Mouse (Mus musculus) hindbrain, embryonic 12.5 days (tissue): ENCODE data around the gene Hvcn1. TPM values are rescaled to one million over a fixed set of nuclear protein-coding genes. Genes with fewer than 3 reads are reported as not detected.

Experiments
- ATAC-seq: fragments of 200-750 bp; cut with Nextera tagmentation; 2 replicates; pipeline ENCODE4 v1.8.0; 2017; ENCODE audit warnings: moderate TSS enrichment; ENCODE audit not compliant: low FRiP score
- H3K27ac ChIP-seq: fragments of 300-500 bp; sonication (generic); 2 replicates; pipeline ENCODE4 v1.5.1; 2016; ENCODE audit warnings: mild to moderate bottlenecking
- H3K27me3 ChIP-seq: fragments of 300-500 bp; sonication (generic); 2 replicates; pipeline ENCODE4 v1.6.1; 2016; ENCODE audit warnings: mild to moderate bottlenecking
- H3K36me3 ChIP-seq: fragments of 300-500 bp; sonication (generic); 2 replicates; pipeline ENCODE4 v1.6.1; 2016; ENCODE audit warnings: mild to moderate bottlenecking
- H3K4me1 ChIP-seq: fragments of 300-500 bp; sonication (generic); 2 replicates; pipeline ENCODE4 v1.6.1; 2016
- H3K4me2 ChIP-seq: fragments of 300-500 bp; sonication (generic); replicated peaks from 2 replicates; pipeline ENCODE4 v1.6.1; 2016; ENCODE audit warnings: mild to moderate bottlenecking
- H3K4me3 ChIP-seq: fragments of 300-500 bp; sonication (generic); 2 replicates; pipeline ENCODE4 v1.5.1; 2016; ENCODE audit warnings: mild to moderate bottlenecking
- H3K9ac ChIP-seq: fragments of 300-500 bp; sonication (generic); 2 replicates; pipeline ENCODE4 v1.6.1; 2016; ENCODE audit warnings: mild to moderate bottlenecking, moderate library complexity
- H3K9me3 ChIP-seq: fragments of 300-500 bp; sonication (generic); replicated peaks from 2 replicates; pipeline ENCODE4 v1.6.1; 2016; ENCODE audit warnings: mild to moderate bottlenecking
- WGBS: fragments of 180-500 bp; shearing (Covaris S2); methylation state at CpG from one replicate; pipeline ENCODE4 v1.1.7; 2016; 5-methylcytosine and 5-hydroxymethylcytosine counted together
- polyA plus RNA-seq: library from polyadenylated mRNA; unstranded; fragments of >200 nt; fragmentation: Nextera tagmentation; extraction: Ambion mirVana; gene quantifications from 2 replicates; pipeline ENCODE4 v1.2.1, GENCODE M21; 2016

The Hvcn1 gene
- polyA plus RNA-seq, 1 experiment from 2014 or later = 6.7 TPM

GRCm38 (mm10) chr5:122228772-122229171, 22.2 kb downstream of the Hvcn1 start:
- H3K4me1 ChIP-seq = 0 out of 2 replicates have a peak, but pooled peaks cover 2% of the 10 kb centered on the region
- no peak overlapping the region for H3K4me3 ChIP-seq
- no peak overlapping the region for H3K9ac ChIP-seq
- no peak overlapping the region for H3K27ac ChIP-seq
- no peaks in the 10 kb centered on the region for H3K27me3 ChIP-seq
- no peaks in the 10 kb centered on the region for H3K9me3 ChIP-seq
- no peak overlapping the region for H3K4me2 ChIP-seq
- ATAC-seq = no peak
- 60% methylated on average over 4 of the region's 4 CpGs for WGBS
- H3K36me3 ChIP-seq = no peaks in the 10 kb centered on the region

- Histone ChIP-seq H3K27me3 (no peaks in the 10 kb centered on the region), H3K36me3 (no peaks in the 10 kb centered on the region), H3K27ac (no peak overlapping the region), H3K9me3 (no peaks in the 10 kb centered on the region), H3K9ac (no peak overlapping the region), H3K4me2 (no peak overlapping the region), H3K4me1 (peaks cover 13% of the 10 kb centered on the region), H3K4me3 (no peak overlapping the region)
- ATAC-seq = no peak
- WGBS = 85% methylated on average over 4 of the region's 4 CpGs
These were observed 24.2 kb downstream of the Hvcn1 start for GRCm38 (mm10) chr5:122230816-122231215.

- H3K9ac ChIP-seq = no peak overlapping the region
- no peaks in the 10 kb centered on the region for H3K36me3 ChIP-seq
- H3K9me3 ChIP-seq = no peaks in the 10 kb centered on the region
- 77% methylated on average over 6 of the region's 6 CpGs for WGBS
- H3K27me3 ChIP-seq = no peaks in the 10 kb centered on the region
- peaks cover 15% of the 10 kb centered on the region for H3K4me1 ChIP-seq
- H3K4me2 ChIP-seq = no peak overlapping the region
- no peak overlapping the region for H3K27ac ChIP-seq
- H3K4me3 ChIP-seq = no peak overlapping the region
- no peak for ATAC-seq
These were observed 24.8 kb downstream of the Hvcn1 start for GRCm38 (mm10) chr5:122231431-122231830.

GRCm38 (mm10) chr5:122232004-122232403, 25.4 kb downstream of the Hvcn1 start:
- no peak for ATAC-seq
- H3K9ac ChIP-seq = no peak overlapping the region
- H3K27ac ChIP-seq = no peak overlapping the region
- H3K27me3 ChIP-seq = no peaks in the 10 kb centered on the region
- H3K9me3 ChIP-seq = no peaks in the 10 kb centered on the region
- no peak overlapping the region for H3K4me3 ChIP-seq
- H3K4me1 ChIP-seq = peaks cover 15% of the 10 kb centered on the region
- no peak overlapping the region for H3K4me2 ChIP-seq
- H3K36me3 ChIP-seq = no peaks in the 10 kb centered on the region
- 75% methylated on average over 5 of the region's 5 CpGs for WGBS

GRCm38 (mm10) chr5:122233077-122233581, 26.5 kb downstream of the Hvcn1 start:
- Histone ChIP-seq H3K27me3 (no peaks in the 10 kb centered on the region), H3K9me3 (no peaks in the 10 kb centered on the region), H3K4me2 (no peak overlapping the region), H3K4me3 (no peak overlapping the region), H3K9ac (no peak overlapping the region), H3K27ac (no peak overlapping the region), H3K4me1 (peaks cover 15% of the 10 kb centered on the region), H3K36me3 (no peaks in the 10 kb centered on the region)
- 90% methylated on average over 14 of the region's 14 CpGs for WGBS
- ATAC-seq = no peak

GRCm38 (mm10) chr5:122233695-122234094, 27.1 kb downstream of the Hvcn1 start:
- Histone ChIP-seq H3K27me3 (no peaks in the 10 kb centered on the region), H3K9me3 (no peaks in the 10 kb centered on the region), H3K9ac (no peak overlapping the region), H3K4me3 (no peak overlapping the region), H3K36me3 (no peaks in the 10 kb centered on the region), H3K27ac (no peak overlapping the region), H3K4me2 (no peak overlapping the region), H3K4me1 (peaks cover 15% of the 10 kb centered on the region)
- WGBS = 88% methylated on average over 12 of the region's 12 CpGs
- no peak for ATAC-seq

- WGBS = 73% methylated on average over 9 of the region's 9 CpGs
- no peak overlapping the region for H3K27ac ChIP-seq
These were observed 28.0 kb downstream of the Hvcn1 start for GRCm38 (mm10) chr5:122234319-122235195.

GRCm38 (mm10) chr5:122235196-122235836, 28.7 kb downstream of the Hvcn1 start:
- peaks cover 19% of the 10 kb centered on the region for H3K4me1 ChIP-seq
- H3K36me3 ChIP-seq = peaks cover 9% of the 10 kb centered on the region; the same call in 1 of the 2 replicates
- 76% methylated on average over 9 of the region's 9 CpGs for WGBS
- no peak overlapping the region for H3K4me2 ChIP-seq
- no peak overlapping the region for H3K27ac ChIP-seq
- no peak overlapping the region for H3K4me3 ChIP-seq
- H3K9me3 ChIP-seq = no peaks in the 10 kb centered on the region
- ATAC-seq = no peak
- no peak overlapping the region for H3K9ac ChIP-seq
- H3K27me3 ChIP-seq = no peaks in the 10 kb centered on the region

More at GRCm38 (mm10) chr5:122234319-122235195, 28.0 kb downstream of the Hvcn1 start:
- no peak overlapping the region for H3K9ac ChIP-seq
- no peaks in the 10 kb centered on the region for H3K27me3 ChIP-seq
- H3K4me3 ChIP-seq = no peak overlapping the region
- no peak for ATAC-seq
- H3K9me3 ChIP-seq = no peaks in the 10 kb centered on the region
- H3K4me1 ChIP-seq = peaks cover 19% of the 10 kb centered on the region
- H3K4me2 ChIP-seq = no peak overlapping the region
- 0 out of 2 replicates have a peak, but pooled peaks cover 5% of the 10 kb centered on the region for H3K36me3 ChIP-seq

GRCm38 (mm10) chr5:122237200-122237599, 30.6 kb downstream of the Hvcn1 start:
- no peak overlapping the region for H3K9ac ChIP-seq
- no peaks in the 10 kb centered on the region for H3K27me3 ChIP-seq
- no peaks in the 10 kb centered on the region for H3K9me3 ChIP-seq
- H3K4me2 ChIP-seq = no peak overlapping the region
- H3K36me3 ChIP-seq = peaks cover 23% of the 10 kb centered on the region
- WGBS = 70% methylated on average over 5 of the region's 5 CpGs
- no peak for ATAC-seq
- H3K4me3 ChIP-seq = no peak overlapping the region
- peaks cover 19% of the 10 kb centered on the region for H3K4me1 ChIP-seq
- no peak overlapping the region for H3K27ac ChIP-seq

GRCm38 (mm10) chr5:122239618-122240017, 33.0 kb downstream of the Hvcn1 start:
- 86% methylated on average over 7 of the region's 7 CpGs for WGBS
- H3K36me3 ChIP-seq = peaks cover 31% of the 10 kb centered on the region
- ATAC-seq = no peak
- H3K4me1 ChIP-seq = peaks cover 19% of the 10 kb centered on the region
- H3K4me2 ChIP-seq = no peak overlapping the region
- no peaks in the 10 kb centered on the region for H3K27me3 ChIP-seq
- H3K9me3 ChIP-seq = no peaks in the 10 kb centered on the region
- no peak overlapping the region for H3K4me3 ChIP-seq
- H3K9ac ChIP-seq = no peak overlapping the region
- H3K27ac ChIP-seq = no peak overlapping the region

GRCm38 (mm10) chr5:122240521-122240920, 33.9 kb downstream of the Hvcn1 start:
- WGBS = 80% methylated on average over 11 of the region's 11 CpGs
- Histone ChIP-seq H3K4me1 (peaks cover 14% of the 10 kb centered on the region), H3K4me2 (no peak overlapping the region), H3K27ac (no peak overlapping the region), H3K4me3 (no peak overlapping the region), H3K27me3 (no peaks in the 10 kb centered on the region), H3K9me3 (no peaks in the 10 kb centered on the region), H3K9ac (no peak overlapping the region), H3K36me3 (peaks cover 34% of the 10 kb centered on the region)
- no peak for ATAC-seq

- Histone ChIP-seq H3K27me3 (no peaks in the 10 kb centered on the region), H3K9me3 (no peaks in the 10 kb centered on the region), H3K36me3 (peaks cover 36% of the 10 kb centered on the region), H3K4me2 (no peak overlapping the region), H3K9ac (no peak overlapping the region), H3K4me3 (no peak overlapping the region), H3K27ac (no peak overlapping the region), H3K4me1 (peaks cover 10% of the 10 kb centered on the region)
- ATAC-seq = no peak
- WGBS = 95% methylated on average over 1 of the region's 1 CpGs
These were observed 34.4 kb downstream of the Hvcn1 start for GRCm38 (mm10) chr5:122240989-122241388.
